Mouse (Mus musculus) cortical plate, adult 2 months (tissue): ENCODE results near the gene Arhgap30. TPM values are rescaled to one million over a fixed set of nuclear protein-coding genes. Genes with fewer than 3 reads are reported as not detected.

Experiments used
- H3K27ac ChIP-seq: fragments of 200-500 bp; 2 replicates; pipeline ENCODE4 v1.5.1; 2012; ENCODE audit warnings: low read length, control low read depth, inconsistent platforms; ENCODE audit not compliant: insufficient read depth
- H3K4me1 ChIP-seq: fragments of 200-500 bp; 2 replicates; pipeline ENCODE4 v1.6.1; 2011; ENCODE audit warnings: low read length; ENCODE audit not compliant: control insufficient read depth, insufficient read depth
- H3K4me3 ChIP-seq: fragments of 200-500 bp; 2 replicates; pipeline ENCODE4 v1.5.1; 2011; ENCODE audit warnings: mild to moderate bottlenecking, low read length, control low read depth; ENCODE audit not compliant: insufficient read depth
- CTCF ChIP-seq: fragments of 200-500 bp; IDR thresholded peaks from 2 replicates; pipeline ENCODE4 v1.5.1; 2011; ENCODE audit warnings: mild to moderate bottlenecking, control low read depth, low read length; ENCODE audit not compliant: insufficient read depth; ENCODE audit errors: extremely low read depth
- POLR2A ChIP-seq: fragments of 200-500 bp; IDR thresholded peaks from 2 replicates; pipeline ENCODE4 v1.6.1; 2011; ENCODE audit warnings: mild to moderate bottlenecking, low read length, control low read depth; ENCODE audit not compliant: insufficient read depth; ENCODE audit errors: extremely low read depth
- polyA plus RNA-seq: library from polyadenylated mRNA; depleted of rRNA; stranded (reverse); fragments of >200 nt; gene quantifications from 2 replicates; pipeline ENCODE4 v1.2.3, GENCODE M21; 2012; rRNA removed

The Arhgap30 gene
- polyA plus RNA-seq, 1 experiment = 1.6 TPM

DNA sequence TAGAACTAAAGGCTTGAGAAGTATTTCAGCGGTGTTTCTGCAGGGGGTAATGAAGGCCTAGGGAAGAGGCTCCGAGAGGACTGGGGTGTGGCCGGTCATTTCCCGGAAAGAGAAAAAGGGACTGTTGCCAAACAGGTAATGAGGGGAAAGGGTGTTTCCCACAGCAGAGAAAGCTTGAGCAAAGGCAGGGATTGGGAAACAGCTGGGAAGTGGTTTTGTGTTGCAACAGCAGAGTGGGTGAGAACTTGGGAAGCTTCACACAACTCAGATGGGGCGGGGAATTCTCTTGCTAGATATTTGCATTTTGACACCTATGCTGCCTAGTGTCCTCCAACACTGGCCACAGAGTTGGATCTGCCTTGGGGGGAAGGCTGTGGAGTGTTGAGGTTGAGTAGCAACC lies 64.2 kb downstream of the Arhgap30 start:
- H3K4me3 ChIP-seq = no peak overlapping the region
- TF ChIP-seq CTCF (no peak), POLR2A (no peak)
- H3K27ac ChIP-seq = no peak overlapping the region
- H3K4me1 ChIP-seq = no peaks in the 10 kb centered on the region

DNA sequence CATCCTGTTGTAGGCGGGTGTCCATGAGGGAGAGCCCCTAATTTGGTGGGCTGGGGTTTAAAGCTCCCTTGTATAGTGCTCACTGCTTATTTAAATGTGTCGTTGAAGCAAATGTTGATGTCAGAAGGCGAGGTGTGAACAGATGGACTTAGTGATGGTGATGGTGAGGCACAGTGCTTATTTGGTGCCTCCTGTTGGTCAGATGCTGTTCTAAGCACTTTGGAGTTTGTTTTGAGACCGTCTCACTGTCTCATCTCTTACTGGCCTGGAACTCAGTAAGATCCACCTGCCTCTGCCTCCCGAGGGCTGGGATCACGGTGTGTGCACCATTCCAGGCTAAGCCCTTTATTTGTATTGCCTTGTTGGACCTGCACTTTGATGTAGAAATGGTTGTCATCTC lies 66.2 kb downstream of the Arhgap30 start:
- no peak overlapping the region for H3K4me3 ChIP-seq
- TF ChIP-seq CTCF (no peak), POLR2A (no peak)
- H3K27ac ChIP-seq = no peak overlapping the region
- H3K4me1 ChIP-seq = no peaks in the 10 kb centered on the region

DNA sequence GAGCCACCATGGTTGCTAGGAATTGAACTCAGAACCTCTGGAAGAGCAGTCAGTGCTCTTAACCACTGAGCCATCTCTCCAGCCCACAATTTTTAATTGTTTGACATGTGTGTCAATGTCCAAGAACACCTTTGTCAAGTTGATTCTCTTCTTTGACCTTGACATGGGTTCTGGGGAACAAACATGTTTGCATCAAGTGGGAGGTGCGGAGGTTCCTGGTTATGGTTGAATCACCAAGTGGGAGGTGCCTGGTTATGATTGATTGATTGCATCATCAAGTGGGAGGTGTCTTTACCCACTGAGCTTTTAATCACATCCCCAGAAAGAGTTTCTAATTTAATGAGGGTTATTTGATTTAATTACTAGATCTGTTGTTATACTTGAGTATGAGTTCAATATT lies 68.8 kb downstream of the Arhgap30 start:
- Histone ChIP-seq H3K4me3 (no peak overlapping the region), H3K4me1 (no peaks in the 10 kb centered on the region), H3K27ac (no peak overlapping the region)
- TF ChIP-seq POLR2A = no peak
- TF ChIP-seq CTCF = no peak

DNA sequence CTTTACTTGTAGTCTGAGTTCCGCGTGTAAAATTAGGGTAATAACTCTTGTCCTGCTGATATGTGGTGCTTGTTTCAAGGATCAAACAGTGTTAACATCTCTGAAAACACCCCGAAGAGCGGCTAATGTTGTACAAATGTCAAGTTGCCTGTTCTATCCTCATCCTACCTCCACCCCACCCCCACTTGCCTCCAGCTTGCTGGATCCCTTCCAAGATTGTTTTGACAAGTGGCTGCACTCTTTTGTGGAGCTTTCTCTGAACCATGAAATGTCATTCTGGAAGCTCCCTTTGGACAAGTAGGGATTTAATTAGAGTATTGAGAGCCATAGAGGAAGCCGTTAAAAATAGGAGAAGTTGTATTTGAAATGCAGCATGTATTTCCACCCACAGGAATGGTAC lies 71.0 kb downstream of the Arhgap30 start:
- Histone ChIP-seq H3K27ac (no peak overlapping the region), H3K4me1 (no peaks in the 10 kb centered on the region), H3K4me3 (no peak overlapping the region)
- TF ChIP-seq POLR2A = no peak
- no peak for TF ChIP-seq CTCF

Other genes with a start within 250 kb of the Arhgap30 start
- gene Sdhc, start 238.4 kb upstream of the Arhgap30 start, polyA plus RNA-seq = 219 and 242 TPM in 2 replicates
- gene Mpz, start 238.2 kb upstream of the Arhgap30 start, polyA plus RNA-seq = 0.13 and 0.19 TPM in 2 replicates
- gene Pcp4l1, start 192.7 kb upstream of the Arhgap30 start, polyA plus RNA-seq = 109 and 168 TPM in 2 replicates
- 0.11 and 0.15 TPM in 2 replicates for gene Nr1i3, start 175.0 kb upstream of the Arhgap30 start, polyA plus RNA-seq
- gene Tomm40l, start 166.4 kb upstream of the Arhgap30 start, polyA plus RNA-seq = 82.2 and 94.6 TPM in 2 replicates
- gene Apoa2, start 163.9 kb upstream of the Arhgap30 start, polyA plus RNA-seq = 2.8 and 3.0 TPM in 2 replicates
- 35.9 and 40.7 TPM in 2 replicates for gene Fcer1g, start 154.6 kb upstream of the Arhgap30 start, polyA plus RNA-seq
- 14.4 and 20.1 TPM in 2 replicates for gene Adamts4, start 138.5 kb upstream of the Arhgap30 start, polyA plus RNA-seq
- 202 and 215 TPM in 2 replicates for gene Ndufs2, start 137.6 kb upstream of the Arhgap30 start, polyA plus RNA-seq
- gene B4galt3, start 118.6 kb upstream of the Arhgap30 start, polyA plus RNA-seq = 73.7 and 74.1 TPM in 2 replicates
- 72.1 and 76.9 TPM in 2 replicates for gene Ppox, start 107.8 kb upstream of the Arhgap30 start, polyA plus RNA-seq
- 70.2 TPM in 2 replicates for gene Usp21, start 101.0 kb upstream of the Arhgap30 start, polyA plus RNA-seq
- gene Ufc1, start 93.9 kb upstream of the Arhgap30 start, polyA plus RNA-seq = 93.9 and 98.8 TPM in 2 replicates
- 45.0 and 50.2 TPM in 2 replicates for gene Dedd, start 59.8 kb upstream of the Arhgap30 start, polyA plus RNA-seq
- 71.3 and 77.3 TPM in 2 replicates for gene Nit1, start 43.3 kb upstream of the Arhgap30 start, polyA plus RNA-seq
- gene Pfdn2, start 43.3 kb upstream of the Arhgap30 start, polyA plus RNA-seq = 138 and 141 TPM in 2 replicates
- gene Klhdc9, start 28.2 kb upstream of the Arhgap30 start, polyA plus RNA-seq = 8.8 and 10.4 TPM in 2 replicates
- 3.2 and 3.8 TPM in 2 replicates for gene Nectin4, start 18.9 kb upstream of the Arhgap30 start, polyA plus RNA-seq
- 99.2 and 102 TPM in 2 replicates for gene Usf1, start 22.4 kb downstream of the Arhgap30 start, polyA plus RNA-seq
- gene Tstd1, start 29.9 kb downstream of the Arhgap30 start, polyA plus RNA-seq = 2.1 TPM in 2 replicates
- gene F11r, start 48.6 kb downstream of the Arhgap30 start, polyA plus RNA-seq = 8.0 and 9.0 TPM in 2 replicates
- gene Alyref2, start 114.5 kb downstream of the Arhgap30 start, polyA plus RNA-seq = 5.4 and 7.9 TPM in 2 replicates
- not detected in 2 replicates for gene Itln1, start 146.3 kb downstream of the Arhgap30 start, polyA plus RNA-seq
- 0.06 TPM in 1 of 2 replicates, not detected in the other for gene Cd244a, start 170.2 kb downstream of the Arhgap30 start, polyA plus RNA-seq
- 0.26 and 0.27 TPM in 2 replicates for gene Ly9, start 218.5 kb downstream of the Arhgap30 start, polyA plus RNA-seq